Mouse (Mus musculus): ENCODE results near the gene Olfr1412.

Gene Olfr1412

GRCm38 (mm10) chr1:92638736-92639135, 53.2 kb downstream of the Olfr1412 start:
- no peak for DNase-seq

GRCm38 (mm10) chr1:92640393-92640792, 54.8 kb downstream of the Olfr1412 start:
- DNase-seq: no peak
